Mouse (Mus musculus) heart, postnatal 4 days (tissue): ENCODE data around the gene Ccnd1. TPM values are rescaled to one million over a fixed set of nuclear protein-coding genes. Genes with fewer than 3 reads are reported as not detected.

ENCODE experiments used
- DNase-seq: peaks from one replicate; pipeline ENCODE4 v3.0.0; 2021
- total RNA-seq, 2 experiments: library from RNA; stranded (reverse); gene quantifications; 2 replicates each; pipeline ENCODE4 v1.2.3; 2021

Gene Ccnd1
- 100 to 1,000 TPM; 128 to 130 TPM for total RNA-seq

GRCm38 (mm10) chr7:144939344-144940002, at the start of gene Ccnd1:
Ccnd1 (minus strand) TSS chr7:144939925.
- DNase-seq, result peak; percentile 79

- no peak for DNase-seq
Observed at GRCm38 (mm10) chr7:144988856-144989255, 49.1 kb upstream of the Ccnd1 start.

- DNase-seq, result no peak
Observed at GRCm38 (mm10) chr7:144985100-144985499, 45.4 kb upstream of the Ccnd1 start.

- DNase-seq, result no peak
Observed at GRCm38 (mm10) chr7:144982358-144983110, 42.8 kb upstream of the Ccnd1 start.

- DNase-seq, result no peak
Observed at GRCm38 (mm10) chr7:144981426-144982079, 41.8 kb upstream of the Ccnd1 start.

- DNase-seq, result no peak
Observed at GRCm38 (mm10) chr7:144979814-144980213, 40.1 kb upstream of the Ccnd1 start.

- DNase-seq, result no peak
Observed at GRCm38 (mm10) chr7:144977121-144977520, 37.4 kb upstream of the Ccnd1 start.

GRCm38 (mm10) chr7:144973461-144973860, 33.7 kb upstream of the Ccnd1 start:
- DNase-seq, result peak; percentile 20

- DNase-seq, result no peak
Observed at GRCm38 (mm10) chr7:144971769-144972168, 32.0 kb upstream of the Ccnd1 start.

GRCm38 (mm10) chr7:144970997-144971768, 31.5 kb upstream of the Ccnd1 start:
- DNase-seq, result no peak

GRCm38 (mm10) chr7:144965893-144966292, 26.2 kb upstream of the Ccnd1 start:
- no peak for DNase-seq

GRCm38 (mm10) chr7:144964316-144964715, 24.6 kb upstream of the Ccnd1 start:
- DNase-seq, result no peak

GRCm38 (mm10) chr7:144963911-144964310, 24.2 kb upstream of the Ccnd1 start:
- no peak for DNase-seq

GRCm38 (mm10) chr7:144958509-144959395, 19.0 kb upstream of the Ccnd1 start:
- DNase-seq, result no peak

GRCm38 (mm10) chr7:144943254-144943653, 3.5 kb upstream of the Ccnd1 start:
- DNase-seq, result peak; percentile 83

- no peak for DNase-seq
Observed at GRCm38 (mm10) chr7:144942744-144943135, 3.0 kb upstream of the Ccnd1 start.

GRCm38 (mm10) chr7:144942071-144942743, 2.5 kb upstream of the Ccnd1 start:
- DNase-seq, result peak; percentile 35

- peak; percentile 91 for DNase-seq
Observed at GRCm38 (mm10) chr7:144941242-144941831, 1.6 kb upstream of the Ccnd1 start.

GRCm38 (mm10) chr7:144940585-144940984, 860 bp upstream of the Ccnd1 start:
- DNase-seq, result no peak

GRCm38 (mm10) chr7:144940003-144940571, 362 bp upstream of the Ccnd1 start:
- peak; percentile 40 for DNase-seq
